Mouse (Mus musculus): ENCODE measurements at regions not wholly inside any gene's neighbourhood (a gene's known extent, or its start where the extent isn't known, plus 50 kb on each side); places are given as distances from the start of the nearest gene placed in this dataset.

DNA sequence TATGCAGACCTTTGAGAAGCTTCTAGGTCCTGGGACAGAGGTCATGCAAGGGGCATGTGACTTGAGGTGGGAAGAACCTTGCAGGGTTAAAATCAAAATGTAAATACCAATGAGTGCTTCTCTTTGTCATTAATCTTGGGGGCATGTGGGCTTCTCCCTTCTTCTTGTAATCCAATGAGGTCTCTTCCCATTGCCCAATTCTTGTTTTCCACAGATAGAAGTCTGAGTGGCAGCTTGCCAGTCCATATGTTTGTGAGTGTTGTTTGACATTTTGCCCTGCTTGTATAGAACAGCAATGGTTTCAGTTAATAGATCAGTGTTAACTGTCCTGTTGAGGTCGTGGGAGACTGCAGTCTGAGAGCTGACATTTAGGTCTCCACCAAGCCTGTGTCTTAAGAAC, 237.5 kb upstream of the Ube2e2 start:
- TF ChIP-seq EP300 (IDR thresholded peaks at IDR 0.05; ENCODE audit: low read depth) (no peak), CTCF (IDR thresholded peaks at IDR 0.05; ENCODE audit: low read depth) (no peak)
- Histone ChIP-seq H3K9ac (replicated peaks) (no peak overlapping the region), H3K27ac (ENCODE audit: low read depth) (no peak overlapping the region), H3K4me2 (ENCODE audit: low read depth, low read length) (no peak overlapping the region), H3K36me3 (replicated peaks; ENCODE audit: insufficient read depth, low read length) (no peaks in the 10 kb centered on the region), H3K9me3 (ENCODE audit: low read length) (no peaks in the 10 kb centered on the region), H3K27me3 (ENCODE audit: insufficient read depth, low read length) (no peaks in the 10 kb centered on the region), H3K4me3 (ENCODE audit: low read depth, low read length) (no peak overlapping the region), H3K4me1 (ENCODE audit: insufficient read depth) (no peaks in the 10 kb centered on the region)
- ATAC-seq (no peak), DNase-seq (no peak)
- 16% methylated on average over 1 of the region's 1 CpGs for WGBS (ENCODE audit: insufficient replicate concordance)

All from liver, postnatal 0 days (tissue).